Mouse (Mus musculus) liver, adult 2 months (tissue): ENCODE data around the gene Timm17a.

Experiments used
- CTCF ChIP-seq: fragments of 200-500 bp; IDR thresholded peaks from 2 replicates; pipeline ENCODE4 v1.5.1; 2011; ENCODE audit warnings: low read depth, low read length, control low read depth
- POLR2A ChIP-seq: fragments of 200-500 bp; IDR thresholded peaks from 2 replicates; pipeline ENCODE4 v1.6.1; 2011; ENCODE audit warnings: low read length, control low read depth; ENCODE audit not compliant: insufficient read depth; ENCODE audit errors: extremely low read depth

GRCm38 (mm10) chr1:135347498-135348169 is 34.1 kb upstream of the Timm17a start:
- TF ChIP-seq POLR2A = no peak
- no peak for TF ChIP-seq CTCF
